Mouse (Mus musculus): ENCODE data around the gene Phlda1. TPM values are rescaled to one million over a fixed set of nuclear protein-coding genes. Genes with fewer than 3 reads are reported as not detected.

Phlda1 gene
- polyA plus RNA-seq, 1 experiment, result 56.1 TPM

- Histone ChIP-seq H3K4me2 (ENCODE audit: low read depth) (peak overlapping the region; percentile 80), H3K36me3 (ENCODE audit: control insufficient read depth, insufficient read depth) (peaks cover 4% of the 10 kb centered on the region), H3ac (ENCODE audit: control insufficient read depth, insufficient read length) (peak overlapping the region; percentile 82), H3K79me2 (ENCODE audit: control insufficient read depth, insufficient read depth) (peaks cover 33% of the 10 kb centered on the region), H3K27me3 (ENCODE audit: control insufficient read depth, insufficient read depth, insufficient read length) (no peaks in the 10 kb centered on the region), H3K4me3 (peak overlapping the region; percentile 99)
- no peak for TF ChIP-seq TCF12 (IDR thresholded peaks at IDR 0.05; ENCODE audit: insufficient read depth, poor library complexity, severe bottlenecking)
- no peak for TF ChIP-seq POLR2AphosphoS2 (IDR thresholded peaks at IDR 0.05; ENCODE audit: insufficient read length, low read depth)
Observed at GRCm38 (mm10) chr10:111508324-111509080, 2.4 kb downstream of the Phlda1 start.

GRCm38 (mm10) chr10:111509103-111509784 is 3.2 kb downstream of the Phlda1 start:
- H3K4me3 ChIP-seq, result peak overlapping the region; percentile 99
- H3ac ChIP-seq (ENCODE audit: control insufficient read depth, insufficient read length), result no peak overlapping the region
- peaks cover 4% of the 10 kb centered on the region for H3K36me3 ChIP-seq (ENCODE audit: control insufficient read depth, insufficient read depth)
- peaks cover 33% of the 10 kb centered on the region for H3K79me2 ChIP-seq (ENCODE audit: control insufficient read depth, insufficient read depth)
- H3K4me2 ChIP-seq (ENCODE audit: low read depth), result peak overlapping the region; percentile 80
- no peaks in the 10 kb centered on the region for H3K27me3 ChIP-seq (ENCODE audit: control insufficient read depth, insufficient read depth, insufficient read length)
- TF ChIP-seq POLR2AphosphoS2 (IDR thresholded peaks at IDR 0.05; ENCODE audit: insufficient read length, low read depth) (peak; percentile 12), MAX (IDR thresholded peaks at IDR 0.05; ENCODE audit: low read depth) (no peak)

GRCm38 (mm10) chr10:111509981-111510380 is 3.9 kb downstream of the Phlda1 start:
- peak overlapping the region; percentile 99 for H3K4me3 ChIP-seq
- peak overlapping the region; percentile 80 for H3K4me2 ChIP-seq (ENCODE audit: low read depth)

GRCm38 (mm10) chr10:111510798-111511197 is 4.7 kb downstream of the Phlda1 start:
- H3K4me3 ChIP-seq, result no peak overlapping the region
- H3ac ChIP-seq (ENCODE audit: control insufficient read depth, insufficient read length), result no peak overlapping the region
- no peaks in the 10 kb centered on the region for H3K27me3 ChIP-seq (ENCODE audit: control insufficient read depth, insufficient read depth, insufficient read length)
- H3K4me2 ChIP-seq (ENCODE audit: low read depth), result no peak overlapping the region
- H3K79me2 ChIP-seq (ENCODE audit: control insufficient read depth, insufficient read depth), result peaks cover 33% of the 10 kb centered on the region
- TF ChIP-seq SRF (IDR thresholded peaks at IDR 0.05; ENCODE audit: control insufficient read depth, insufficient read length, low read depth), result no peak
- no peak for TF ChIP-seq POLR2AphosphoS2 (IDR thresholded peaks at IDR 0.05; ENCODE audit: insufficient read length, low read depth)
- no peak for TF ChIP-seq CEBPB (IDR thresholded peaks at IDR 0.05; ENCODE audit: insufficient read depth, poor library complexity, severe bottlenecking)
- no peak for TF ChIP-seq MAX (IDR thresholded peaks at IDR 0.05; ENCODE audit: low read depth)
- TF ChIP-seq MYOG (IDR thresholded peaks at IDR 0.05; ENCODE audit: control insufficient read depth in 1 of 3, insufficient read depth in 1 of 3, insufficient read length in 2 of 3, low read depth in 2 of 3), result no peak
- no peak for TF ChIP-seq REST (IDR thresholded peaks at IDR 0.05; ENCODE audit: insufficient read depth, insufficient read length)
- TF ChIP-seq USF1 (IDR thresholded peaks at IDR 0.05; ENCODE audit: low read depth), result no peak
- TF ChIP-seq E2F4 (IDR thresholded peaks at IDR 0.05; ENCODE audit: insufficient read depth), result no peak
- TF ChIP-seq POLR2A (IDR thresholded peaks at IDR 0.05; ENCODE audit: insufficient read length, low read depth), result no peak
- TF ChIP-seq TCF12 (IDR thresholded peaks at IDR 0.05; ENCODE audit: insufficient read depth, poor library complexity, severe bottlenecking), result no peak
- TF ChIP-seq MYOD1 (IDR thresholded peaks at IDR 0.05; ENCODE audit: control insufficient read depth in 1 of 3, insufficient read length in 2 of 3, low read depth in 2 of 3), result no peak
- TF ChIP-seq TCF3 (IDR thresholded peaks at IDR 0.05; ENCODE audit: insufficient read length, low read depth), result no peak
- peaks cover 4% of the 10 kb centered on the region for H3K36me3 ChIP-seq (ENCODE audit: control insufficient read depth, insufficient read depth)

More at GRCm38 (mm10) chr10:111509981-111510380, 3.9 kb downstream of the Phlda1 start:
- TF ChIP-seq MYOG (IDR thresholded peaks at IDR 0.05; ENCODE audit: control insufficient read depth in 1 of 3, insufficient read depth in 1 of 3, insufficient read length in 2 of 3, low read depth in 2 of 3) (no peak), POLR2AphosphoS2 (IDR thresholded peaks at IDR 0.05; ENCODE audit: insufficient read length, low read depth) (peak; percentile 35)
- Histone ChIP-seq H3ac (ENCODE audit: control insufficient read depth, insufficient read length) (no peak overlapping the region), H3K27me3 (ENCODE audit: control insufficient read depth, insufficient read depth, insufficient read length) (no peaks in the 10 kb centered on the region), H3K79me2 (ENCODE audit: control insufficient read depth, insufficient read depth) (peaks cover 33% of the 10 kb centered on the region), H3K36me3 (ENCODE audit: control insufficient read depth, insufficient read depth) (peaks cover 4% of the 10 kb centered on the region)

GRCm38 (mm10) chr10:111512036-111512568 is 6.0 kb downstream of the Phlda1 start:
- H3K4me3 ChIP-seq, result no peak overlapping the region
- H3K4me2 ChIP-seq (ENCODE audit: low read depth), result no peak overlapping the region
- TF ChIP-seq MYOD1 (IDR thresholded peaks at IDR 0.05; ENCODE audit: control insufficient read depth in 1 of 3, insufficient read length in 2 of 3, low read depth in 2 of 3) (no peak), E2F4 (IDR thresholded peaks at IDR 0.05; ENCODE audit: insufficient read depth) (no peak)
- peaks cover 27% of the 10 kb centered on the region for H3K79me2 ChIP-seq (ENCODE audit: control insufficient read depth, insufficient read depth)
- H3ac ChIP-seq (ENCODE audit: control insufficient read depth, insufficient read length), result no peak overlapping the region
- H3K27me3 ChIP-seq (ENCODE audit: control insufficient read depth, insufficient read depth, insufficient read length), result no peaks in the 10 kb centered on the region
- H3K36me3 ChIP-seq (ENCODE audit: control insufficient read depth, insufficient read depth), result peaks cover 4% of the 10 kb centered on the region

Data from myocyte (in vitro differentiated cells).